Mouse (Mus musculus): ENCODE results near the gene Cd101. TPM values are rescaled to one million over a fixed set of nuclear protein-coding genes. Genes with fewer than 3 reads are reported as not detected.
A peak's percentile ranks its signal among the peaks of the same experiment; 100 is the strongest.

The Cd101 gene
- polyA plus RNA-seq, 1 experiment: 0.01 TPM

GRCm38 (mm10) chr3:101049997-101050396 lies 20.6 kb upstream of the Cd101 start:
- TF ChIP-seq CTCF (IDR thresholded peaks at IDR 0.05; ENCODE audit: control insufficient read depth, insufficient read depth, insufficient read length) (no peak), MYOD1 (IDR thresholded peaks at IDR 0.05; ENCODE audit: control insufficient read depth, insufficient read length, low read depth) (no peak), MAX (IDR thresholded peaks at IDR 0.05) (no peak), MYOG (IDR thresholded peaks at IDR 0.05; ENCODE audit: control insufficient read depth, extremely low read depth, insufficient read length) (no peak), USF1 (IDR thresholded peaks at IDR 0.05; ENCODE audit: low read depth) (no peak), FOSL1 (IDR thresholded peaks at IDR 0.05; ENCODE audit: insufficient read depth, low read length, poor library complexity, severe bottlenecking) (no peak), CEBPB (IDR thresholded peaks at IDR 0.05; ENCODE audit: low read depth) (no peak)
- no peak overlapping the region for H3ac ChIP-seq (ENCODE audit: control insufficient read depth, insufficient read length, low read depth)
- H3K4me3 ChIP-seq (ENCODE audit: insufficient read depth, poor library complexity, severe bottlenecking): no peak overlapping the region
- H3K36me3 ChIP-seq (ENCODE audit: control insufficient read depth, insufficient read depth): peaks cover 10% of the 10 kb centered on the region
- H3K27me3 ChIP-seq (ENCODE audit: control insufficient read depth, insufficient read depth, insufficient read length): no peaks in the 10 kb centered on the region
- H3K79me2 ChIP-seq (ENCODE audit: control insufficient read depth, insufficient read depth): no peaks in the 10 kb centered on the region
- no peaks in the 10 kb centered on the region for H3K79me3 ChIP-seq (ENCODE audit: low read depth)

DNA sequence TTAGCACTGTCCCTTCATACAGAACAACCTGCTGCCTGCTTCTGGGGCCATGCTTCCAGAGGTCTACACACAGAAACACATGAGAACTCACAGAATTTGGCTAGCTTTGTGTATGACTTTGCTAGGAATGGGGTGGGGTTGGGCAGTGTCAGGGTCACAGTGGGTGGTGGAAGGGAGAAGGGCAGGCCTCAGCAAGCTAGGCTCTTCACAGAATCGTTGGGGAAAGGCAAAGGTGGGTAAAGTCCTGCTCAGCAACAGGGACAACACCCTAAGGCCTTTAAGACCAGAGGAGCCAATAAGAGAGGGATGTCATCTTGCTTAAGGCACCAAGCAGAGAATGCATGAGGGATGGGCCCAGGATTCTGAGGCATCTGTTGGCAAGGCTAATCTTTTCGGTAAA lies 19.4 kb upstream of the Cd101 start:
- H3ac ChIP-seq (ENCODE audit: control insufficient read depth, insufficient read length, low read depth): no peak overlapping the region
- peaks cover 4% of the 10 kb centered on the region for H3K36me3 ChIP-seq (ENCODE audit: control insufficient read depth, insufficient read depth)
- no peak for TF ChIP-seq MYOD1 (IDR thresholded peaks at IDR 0.05; ENCODE audit: control insufficient read depth, insufficient read length, low read depth)
- no peak for TF ChIP-seq MAX (IDR thresholded peaks at IDR 0.05)
- no peak for TF ChIP-seq CEBPB (IDR thresholded peaks at IDR 0.05; ENCODE audit: low read depth)
- no peak for TF ChIP-seq CTCF (IDR thresholded peaks at IDR 0.05; ENCODE audit: control insufficient read depth, insufficient read depth, insufficient read length)
- TF ChIP-seq USF1 (IDR thresholded peaks at IDR 0.05; ENCODE audit: low read depth): no peak
- TF ChIP-seq FOSL1 (IDR thresholded peaks at IDR 0.05; ENCODE audit: insufficient read depth, low read length, poor library complexity, severe bottlenecking): no peak
- TF ChIP-seq MYOG (IDR thresholded peaks at IDR 0.05; ENCODE audit: control insufficient read depth, extremely low read depth, insufficient read length): no peak
- H3K27me3 ChIP-seq (ENCODE audit: control insufficient read depth, insufficient read depth, insufficient read length): no peaks in the 10 kb centered on the region
- no peak overlapping the region for H3K4me3 ChIP-seq (ENCODE audit: insufficient read depth, poor library complexity, severe bottlenecking)
- no peaks in the 10 kb centered on the region for H3K79me3 ChIP-seq (ENCODE audit: low read depth)
- H3K79me2 ChIP-seq (ENCODE audit: control insufficient read depth, insufficient read depth): no peaks in the 10 kb centered on the region

DNA sequence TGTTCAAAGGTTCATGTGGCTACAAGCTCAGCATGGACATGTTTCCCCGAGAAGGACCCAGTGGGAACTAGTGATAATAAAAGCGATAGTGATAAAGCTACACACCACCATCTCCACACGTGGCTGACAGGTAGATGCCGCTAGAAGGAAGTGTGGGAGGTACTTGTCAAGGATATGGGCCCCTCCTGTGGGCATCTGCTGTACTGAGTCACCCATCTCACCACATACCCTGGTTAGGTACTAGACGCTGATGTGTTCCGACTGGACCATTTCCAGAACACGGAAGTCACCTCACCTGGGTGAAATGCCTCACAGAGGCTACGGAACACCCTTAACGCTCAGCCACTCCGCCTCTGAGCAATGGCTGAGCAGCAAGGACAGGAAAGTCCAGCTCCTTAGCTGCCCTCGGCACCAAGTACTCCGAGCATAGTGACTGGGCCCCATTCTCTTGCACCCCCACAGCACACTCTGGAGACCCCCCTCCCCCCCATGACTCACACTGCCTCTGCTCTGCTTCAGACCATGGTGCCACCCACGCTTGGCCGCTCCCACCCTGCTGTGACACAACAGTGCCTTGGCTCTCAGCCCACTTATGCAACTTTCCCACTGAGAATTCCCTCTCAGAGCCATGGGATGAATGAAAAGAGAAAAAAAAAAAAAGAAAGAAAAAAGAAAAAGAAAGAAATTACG lies 18.4 kb upstream of the Cd101 start:
- TF ChIP-seq MAX (IDR thresholded peaks at IDR 0.05) (no peak), CEBPB (IDR thresholded peaks at IDR 0.05; ENCODE audit: low read depth) (peak; percentile 82), FOSL1 (IDR thresholded peaks at IDR 0.05; ENCODE audit: insufficient read depth, low read length, poor library complexity, severe bottlenecking) (no peak), MYOD1 (IDR thresholded peaks at IDR 0.05; ENCODE audit: control insufficient read depth, insufficient read length, low read depth) (no peak), MYOG (IDR thresholded peaks at IDR 0.05; ENCODE audit: control insufficient read depth, extremely low read depth, insufficient read length) (no peak), USF1 (IDR thresholded peaks at IDR 0.05; ENCODE audit: low read depth) (no peak), CTCF (IDR thresholded peaks at IDR 0.05; ENCODE audit: control insufficient read depth, insufficient read depth, insufficient read length) (no peak)
- Histone ChIP-seq H3K27me3 (ENCODE audit: control insufficient read depth, insufficient read depth, insufficient read length) (no peaks in the 10 kb centered on the region), H3K79me2 (ENCODE audit: control insufficient read depth, insufficient read depth) (no peaks in the 10 kb centered on the region), H3ac (ENCODE audit: control insufficient read depth, insufficient read length, low read depth) (no peak overlapping the region), H3K4me3 (ENCODE audit: insufficient read depth, poor library complexity, severe bottlenecking) (no peak overlapping the region), H3K79me3 (ENCODE audit: low read depth) (no peaks in the 10 kb centered on the region), H3K36me3 (ENCODE audit: control insufficient read depth, insufficient read depth) (peaks cover 4% of the 10 kb centered on the region)

- Histone ChIP-seq H3K79me2 (ENCODE audit: control insufficient read depth, insufficient read depth) (no peaks in the 10 kb centered on the region), H3ac (ENCODE audit: control insufficient read depth, insufficient read length, low read depth) (no peak overlapping the region), H3K79me3 (ENCODE audit: low read depth) (no peaks in the 10 kb centered on the region), H3K4me3 (ENCODE audit: insufficient read depth, poor library complexity, severe bottlenecking) (no peak overlapping the region), H3K36me3 (ENCODE audit: control insufficient read depth, insufficient read depth) (peaks cover 8% of the 10 kb centered on the region), H3K27me3 (ENCODE audit: control insufficient read depth, insufficient read depth, insufficient read length) (no peaks in the 10 kb centered on the region)
- TF ChIP-seq CTCF (IDR thresholded peaks at IDR 0.05; ENCODE audit: control insufficient read depth, insufficient read depth, insufficient read length): no peak
- TF ChIP-seq CEBPB (IDR thresholded peaks at IDR 0.05; ENCODE audit: low read depth): no peak
- no peak for TF ChIP-seq FOSL1 (IDR thresholded peaks at IDR 0.05; ENCODE audit: insufficient read depth, low read length, poor library complexity, severe bottlenecking)
- no peak for TF ChIP-seq MYOD1 (IDR thresholded peaks at IDR 0.05; ENCODE audit: control insufficient read depth, insufficient read length, low read depth)
- no peak for TF ChIP-seq USF1 (IDR thresholded peaks at IDR 0.05; ENCODE audit: low read depth)
- TF ChIP-seq MAX (IDR thresholded peaks at IDR 0.05): no peak
- TF ChIP-seq MYOG (IDR thresholded peaks at IDR 0.05; ENCODE audit: control insufficient read depth, extremely low read depth, insufficient read length): no peak
These were observed 16.1 kb upstream of the Cd101 start for GRCm38 (mm10) chr3:101045431-101045830.

DNA sequence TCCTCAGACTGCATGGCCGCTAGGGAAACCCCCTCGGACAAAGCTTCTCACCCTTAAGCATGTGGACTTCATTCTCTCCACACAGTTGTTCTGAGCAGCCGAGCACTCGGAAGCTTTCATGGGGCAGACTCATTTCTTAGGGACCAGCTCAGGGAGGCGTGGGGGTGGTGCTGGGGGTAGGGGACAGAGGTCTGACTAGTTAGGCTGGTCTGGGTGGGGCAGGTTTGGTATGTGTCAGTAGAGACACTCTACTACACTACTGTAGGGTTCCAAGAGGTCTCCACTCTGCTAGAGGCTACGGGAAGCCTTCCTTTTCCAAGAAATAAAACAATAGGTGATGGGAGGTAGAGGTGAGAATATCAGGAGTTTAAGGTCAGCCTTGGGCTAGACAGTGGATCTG lies 15.3 kb upstream of the Cd101 start:
- no peak for TF ChIP-seq MYOD1 (IDR thresholded peaks at IDR 0.05; ENCODE audit: control insufficient read depth, insufficient read length, low read depth)
- no peak for TF ChIP-seq FOSL1 (IDR thresholded peaks at IDR 0.05; ENCODE audit: insufficient read depth, low read length, poor library complexity, severe bottlenecking)
- TF ChIP-seq CTCF (IDR thresholded peaks at IDR 0.05; ENCODE audit: control insufficient read depth, insufficient read depth, insufficient read length): no peak
- no peak for TF ChIP-seq MYOG (IDR thresholded peaks at IDR 0.05; ENCODE audit: control insufficient read depth, extremely low read depth, insufficient read length)
- TF ChIP-seq CEBPB (IDR thresholded peaks at IDR 0.05; ENCODE audit: low read depth): no peak
- no peak for TF ChIP-seq USF1 (IDR thresholded peaks at IDR 0.05; ENCODE audit: low read depth)
- no peak for TF ChIP-seq MAX (IDR thresholded peaks at IDR 0.05)
- H3K36me3 ChIP-seq (ENCODE audit: control insufficient read depth, insufficient read depth): peaks cover 6% of the 10 kb centered on the region
- no peak overlapping the region for H3K4me3 ChIP-seq (ENCODE audit: insufficient read depth, poor library complexity, severe bottlenecking)
- H3K79me3 ChIP-seq (ENCODE audit: low read depth): no peaks in the 10 kb centered on the region
- no peaks in the 10 kb centered on the region for H3K79me2 ChIP-seq (ENCODE audit: control insufficient read depth, insufficient read depth)
- H3K27me3 ChIP-seq (ENCODE audit: control insufficient read depth, insufficient read depth, insufficient read length): no peaks in the 10 kb centered on the region
- no peak overlapping the region for H3ac ChIP-seq (ENCODE audit: control insufficient read depth, insufficient read length, low read depth)
